Mouse (Mus musculus) thymus, adult 2 months (tissue): ENCODE data around the gene Cd19.

ENCODE experiments used
- CTCF ChIP-seq: fragments of 200-500 bp; IDR thresholded peaks from 2 replicates; pipeline ENCODE4 v1.5.1; 2012; ENCODE audit warnings: mild to moderate bottlenecking, control low read depth, low read length, moderate library complexity, borderline replicate concordance; ENCODE audit not compliant: control insufficient read depth, poor library complexity, insufficient read depth; ENCODE audit errors: extremely low read depth
- POLR2A ChIP-seq: fragments of 200-500 bp; IDR thresholded peaks from 2 replicates; pipeline ENCODE4 v1.6.1; 2012; ENCODE audit warnings: mild to moderate bottlenecking, low read length, control low read depth, moderate library complexity; ENCODE audit not compliant: control insufficient read depth, poor library complexity, insufficient read depth; ENCODE audit errors: extremely low read depth

DNA sequence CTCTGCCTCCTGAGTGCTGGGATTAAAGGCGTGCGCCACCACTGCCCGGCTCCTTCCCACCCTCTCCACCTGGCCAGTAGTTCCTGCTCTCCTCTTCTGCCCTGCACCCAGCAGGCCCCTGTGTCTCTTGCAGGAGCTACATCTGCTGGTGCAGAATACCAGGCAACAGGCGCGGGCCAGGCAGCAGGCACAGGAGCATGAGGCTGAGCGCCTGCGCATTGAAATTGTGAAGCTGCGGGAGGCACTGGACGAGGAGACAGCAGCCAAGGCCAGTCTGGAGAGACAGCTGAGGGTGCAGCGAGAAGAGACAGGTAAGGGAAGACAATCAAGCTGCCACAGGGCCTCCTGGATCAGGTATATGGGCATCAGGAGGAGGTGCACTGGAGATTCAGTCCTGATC lies 29.3 kb upstream of the Cd19 start:
- TF ChIP-seq CTCF (no peak), POLR2A (no peak)
